Mouse (Mus musculus): ENCODE measurements around the gene Il1r1.

The Il1r1 gene

GRCm38 (mm10) chr1:40362784-40363183, 137.9 kb downstream of the Il1r1 start:
- in situ Hi-C loops (cut with MseI, MboI), result no loop called here
